Mouse (Mus musculus) C2C12 (cell line): ENCODE data around the gene Ksr2. TPM values are rescaled to one million over a fixed set of nuclear protein-coding genes. Genes with fewer than 3 reads are reported as not detected.

Experiments used
- H3K27me3 ChIP-seq: one replicate; pipeline ENCODE4 v1.6.1; 2011; ENCODE audit not compliant: control insufficient read depth, insufficient read depth, insufficient read length
- H3K36me3 ChIP-seq: one replicate; pipeline ENCODE4 v1.6.1; 2011; ENCODE audit not compliant: control insufficient read depth, insufficient read depth
- H3K4me3 ChIP-seq: one replicate; pipeline ENCODE4 v1.5.1; 2011; ENCODE audit warnings: mild to moderate bottlenecking, control low read depth; ENCODE audit not compliant: poor library complexity, insufficient read depth, severe bottlenecking
- H3K79me2 ChIP-seq: one replicate; pipeline ENCODE4 v1.6.1; 2011; ENCODE audit not compliant: control insufficient read depth, insufficient read depth
- H3K79me3 ChIP-seq: one replicate; pipeline ENCODE4 v1.6.1; 2011; ENCODE audit warnings: low read depth, control low read depth
- H3ac ChIP-seq: one replicate; pipeline ENCODE3; 2011; ENCODE audit warnings: low read depth; ENCODE audit not compliant: control insufficient read depth, insufficient read length
- CEBPB ChIP-seq: IDR thresholded peaks from one replicate; pipeline ENCODE4 v1.6.1; 2011; ENCODE audit warnings: low read depth, mild to moderate bottlenecking, control low read depth, moderate library complexity
- CTCF ChIP-seq: IDR thresholded peaks from one replicate; pipeline ENCODE4 v1.5.1; 2011; ENCODE audit not compliant: control insufficient read depth, insufficient read depth, insufficient read length
- FOSL1 ChIP-seq: IDR thresholded peaks from one replicate; pipeline ENCODE4 v1.8.0; 2011; ENCODE audit warnings: mild to moderate bottlenecking, low read length; ENCODE audit not compliant: poor library complexity, insufficient read depth, severe bottlenecking
- MAX ChIP-seq: IDR thresholded peaks from one replicate; pipeline ENCODE4 v1.6.1; 2011; ENCODE audit warnings: mild to moderate bottlenecking, control low read depth
- MYOD1 ChIP-seq: IDR thresholded peaks from one replicate; pipeline ENCODE4 v1.6.1; 2011; ENCODE audit warnings: low read depth; ENCODE audit not compliant: control insufficient read depth, insufficient read length
- MYOG ChIP-seq: IDR thresholded peaks from one replicate; pipeline ENCODE4 v1.6.1; 2011; ENCODE audit not compliant: control insufficient read depth, insufficient read length; ENCODE audit errors: extremely low read depth
- USF1 ChIP-seq: IDR thresholded peaks from one replicate; pipeline ENCODE4 v1.6.1; 2011; ENCODE audit warnings: low read depth, mild to moderate bottlenecking, control low read depth, moderate library complexity
- polyA plus RNA-seq: library from polyadenylated mRNA; unstranded; fragments of >200 nt; fragmentation: generic; extraction: Trizol; gene quantifications from one replicate; pipeline ENCODE4 v1.2.1, GENCODE M21; 2012; ENCODE audit warnings: missing spikeins

Ksr2 gene
- polyA plus RNA-seq, 1 experiment = 0.01 TPM

DNA sequence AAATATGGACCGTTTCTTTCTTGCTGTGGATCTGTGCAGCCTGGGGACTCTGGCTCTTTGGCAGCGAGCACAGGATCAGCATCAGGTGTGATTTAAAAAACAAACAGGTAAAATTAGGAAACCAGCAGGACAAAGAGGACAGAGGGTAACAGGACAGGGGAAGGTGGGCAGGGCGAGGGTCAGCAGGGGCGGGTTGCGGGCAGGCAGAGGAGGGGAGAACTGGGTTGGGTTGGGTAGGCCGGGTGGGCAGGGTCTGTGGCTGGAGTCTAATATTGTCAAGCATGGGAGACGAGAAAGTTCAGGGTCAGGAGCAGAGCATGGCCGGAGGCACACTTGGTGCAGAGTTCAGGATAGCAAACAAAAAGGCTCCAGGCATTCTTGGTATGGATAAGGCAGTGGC lies 43.8 kb downstream of the Ksr2 start:
- no peaks in the 10 kb centered on the region for H3K79me3 ChIP-seq
- TF ChIP-seq FOSL1 = no peak
- no peak for TF ChIP-seq MYOG
- TF ChIP-seq MYOD1 = no peak
- TF ChIP-seq USF1 = no peak
- TF ChIP-seq CTCF = no peak
- no peak for TF ChIP-seq MAX
- TF ChIP-seq CEBPB = no peak
- no peak overlapping the region for H3ac ChIP-seq
- no peaks in the 10 kb centered on the region for H3K36me3 ChIP-seq
- H3K4me3 ChIP-seq = no peak overlapping the region
- H3K79me2 ChIP-seq = no peaks in the 10 kb centered on the region
- peaks cover 25% of the 10 kb centered on the region for H3K27me3 ChIP-seq

DNA sequence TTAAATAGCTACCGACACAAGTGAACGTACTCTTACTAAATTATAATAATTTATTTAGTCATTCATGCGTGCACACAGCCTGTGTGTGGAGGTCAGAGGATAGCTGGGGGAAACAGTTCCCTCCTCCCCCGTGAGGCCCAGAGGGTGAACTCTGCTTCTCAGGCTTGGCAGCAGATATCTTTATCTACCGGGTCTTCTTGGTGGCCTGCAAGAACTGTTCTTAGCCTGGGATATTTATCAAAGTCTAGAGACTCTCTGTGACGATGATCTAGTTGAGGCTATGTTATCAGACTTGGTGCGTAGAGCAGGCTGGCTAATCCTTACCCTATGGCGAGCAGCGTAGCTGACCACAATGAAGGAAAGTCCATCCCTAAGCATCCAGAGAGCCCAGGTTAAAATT lies 45.1 kb downstream of the Ksr2 start:
- Histone ChIP-seq H3K4me3 (no peak overlapping the region), H3K27me3 (peaks cover 32% of the 10 kb centered on the region), H3ac (no peak overlapping the region), H3K79me3 (no peaks in the 10 kb centered on the region), H3K79me2 (no peaks in the 10 kb centered on the region), H3K36me3 (no peaks in the 10 kb centered on the region)
- TF ChIP-seq MAX = no peak
- TF ChIP-seq MYOD1 = no peak
- TF ChIP-seq CEBPB = no peak
- TF ChIP-seq FOSL1 = no peak
- no peak for TF ChIP-seq USF1
- no peak for TF ChIP-seq MYOG
- no peak for TF ChIP-seq CTCF

DNA sequence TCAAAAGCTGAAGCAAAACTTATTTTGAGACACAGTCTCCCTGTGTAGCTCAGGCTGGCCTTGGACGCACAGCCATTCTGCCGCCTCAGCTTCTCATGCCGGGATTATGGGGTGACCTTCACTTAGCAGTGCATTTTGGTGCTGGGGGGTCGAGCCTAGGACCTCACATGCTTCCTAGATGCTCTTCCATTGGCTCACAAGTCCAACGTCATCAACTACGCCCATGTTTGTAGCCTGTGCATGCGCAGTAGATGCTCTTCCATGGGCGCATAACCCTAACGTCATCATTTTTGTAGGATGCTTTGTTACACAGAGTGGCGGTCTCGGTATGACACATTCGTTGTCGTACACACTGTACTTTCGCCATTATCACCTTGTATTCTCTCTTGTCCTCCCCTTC lies 46.5 kb downstream of the Ksr2 start:
- Histone ChIP-seq H3K79me3 (no peaks in the 10 kb centered on the region), H3K27me3 (peaks cover 36% of the 10 kb centered on the region), H3K36me3 (no peaks in the 10 kb centered on the region), H3ac (no peak overlapping the region), H3K79me2 (no peaks in the 10 kb centered on the region), H3K4me3 (no peak overlapping the region)
- TF ChIP-seq MAX = no peak
- TF ChIP-seq CEBPB = no peak
- TF ChIP-seq MYOD1 = no peak
- TF ChIP-seq MYOG = no peak
- no peak for TF ChIP-seq FOSL1
- no peak for TF ChIP-seq USF1
- no peak for TF ChIP-seq CTCF

DNA sequence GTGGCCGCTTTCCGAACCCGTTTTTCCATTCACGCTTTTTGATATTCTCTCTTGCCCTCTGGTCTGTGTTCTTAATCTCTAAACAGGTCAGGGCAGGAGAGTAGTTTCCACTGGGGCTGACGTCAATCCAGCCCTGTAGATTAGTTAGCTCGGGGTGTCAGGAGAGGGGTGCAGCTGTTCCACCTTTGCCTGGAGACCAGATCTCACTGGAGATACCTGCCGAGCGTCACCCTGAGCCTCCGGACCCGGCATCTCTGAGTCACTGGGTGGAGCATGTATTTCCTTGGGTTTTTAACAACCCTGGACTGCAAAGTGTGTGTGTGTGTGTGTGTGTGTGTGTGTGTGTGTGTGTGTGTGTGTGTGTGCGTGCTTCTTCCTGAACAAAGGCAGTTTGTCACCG lies 53.3 kb downstream of the Ksr2 start:
- Histone ChIP-seq H3K4me3 (no peak overlapping the region), H3K36me3 (no peaks in the 10 kb centered on the region), H3K27me3 (peaks cover 45% of the 10 kb centered on the region), H3ac (no peak overlapping the region), H3K79me3 (no peaks in the 10 kb centered on the region), H3K79me2 (no peaks in the 10 kb centered on the region)
- TF ChIP-seq FOSL1 (no peak), CEBPB (no peak), CTCF (no peak), MYOG (no peak), MYOD1 (no peak), MAX (no peak), USF1 (no peak)

DNA sequence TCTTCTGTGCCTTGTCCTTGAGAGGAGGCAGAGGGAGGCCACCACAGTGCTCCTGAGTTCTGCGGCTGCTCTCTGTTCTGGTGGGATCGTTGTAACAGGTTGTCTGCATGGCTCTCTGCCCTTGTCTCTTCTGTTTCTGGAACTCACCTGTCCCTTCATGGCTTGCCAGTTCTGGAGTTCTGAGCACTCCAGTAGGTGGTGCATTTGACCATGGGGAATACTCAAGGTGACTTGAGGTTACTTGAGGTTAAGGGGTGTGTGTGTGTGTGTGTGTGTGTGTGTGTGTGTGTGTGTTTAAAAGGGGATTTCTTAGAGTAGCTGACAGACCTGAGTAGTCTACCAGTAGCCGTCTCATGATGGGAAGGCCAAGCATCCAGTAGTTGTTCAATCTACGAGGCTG lies 55.2 kb downstream of the Ksr2 start:
- peaks cover 34% of the 10 kb centered on the region for H3K27me3 ChIP-seq
- TF ChIP-seq CTCF (no peak), MYOD1 (no peak), USF1 (no peak), CEBPB (no peak)
- H3K4me3 ChIP-seq = no peak overlapping the region
- H3K36me3 ChIP-seq = no peaks in the 10 kb centered on the region
- H3ac ChIP-seq = no peak overlapping the region
- H3K79me3 ChIP-seq = no peaks in the 10 kb centered on the region
- no peaks in the 10 kb centered on the region for H3K79me2 ChIP-seq

DNA sequence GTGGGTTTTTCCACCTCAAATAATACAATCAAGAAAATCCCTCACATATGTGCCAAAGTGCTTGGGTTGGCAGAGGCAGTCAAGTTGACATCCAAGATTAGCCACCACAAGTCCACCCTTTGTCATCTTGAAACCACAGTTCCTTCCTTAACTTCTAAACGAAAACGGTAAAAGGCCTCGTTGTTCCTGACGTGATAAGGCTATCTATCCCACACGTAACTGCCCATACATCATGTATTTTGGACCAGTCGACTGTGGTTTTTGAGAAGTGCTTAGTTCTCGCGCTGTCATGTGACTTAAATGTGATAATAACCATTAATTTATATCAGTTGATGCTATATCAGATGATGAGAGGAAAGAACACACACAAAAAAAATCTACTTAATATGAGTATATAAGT lies 55.8 kb downstream of the Ksr2 start:
- Histone ChIP-seq H3K79me3 (no peaks in the 10 kb centered on the region), H3K4me3 (no peak overlapping the region), H3K36me3 (no peaks in the 10 kb centered on the region), H3K27me3 (peaks cover 30% of the 10 kb centered on the region), H3ac (no peak overlapping the region), H3K79me2 (no peaks in the 10 kb centered on the region)
- TF ChIP-seq MAX = no peak
- no peak for TF ChIP-seq CEBPB
- no peak for TF ChIP-seq CTCF
- TF ChIP-seq MYOD1 = no peak
- no peak for TF ChIP-seq FOSL1
- TF ChIP-seq MYOG = no peak
- no peak for TF ChIP-seq USF1
